Mouse (Mus musculus) lung, embryonic 15.5 days (tissue): ENCODE results near the gene Wdr13. TPM values are rescaled to one million over a fixed set of nuclear protein-coding genes. Genes with fewer than 3 reads are reported as not detected.

Experiments used
- ATAC-seq: fragments of 200-750 bp; cut with Nextera tagmentation; 2 replicates; pipeline ENCODE4 v1.8.0; 2017; ENCODE audit warnings: moderate number of reproducible peaks, borderline replicate concordance; ENCODE audit not compliant: low FRiP score, low TSS enrichment; ENCODE audit errors: extremely low read depth
- H3K27ac ChIP-seq: fragments of 300-500 bp; sonication (generic); 2 replicates; pipeline ENCODE4 v1.5.1; 2015; ENCODE audit warnings: moderate library complexity, mild to moderate bottlenecking, inconsistent platforms
- H3K27me3 ChIP-seq: fragments of 300-500 bp; sonication (generic); 2 replicates; pipeline ENCODE4 v1.6.1; 2015; ENCODE audit warnings: inconsistent platforms
- H3K36me3 ChIP-seq: fragments of 300-500 bp; sonication (generic); 2 replicates; pipeline ENCODE4 v1.6.1; 2015; ENCODE audit warnings: inconsistent platforms
- H3K4me1 ChIP-seq: fragments of 300-500 bp; sonication (generic); 2 replicates; pipeline ENCODE4 v1.6.1; 2015; ENCODE audit warnings: inconsistent platforms
- H3K4me2 ChIP-seq: fragments of 300-500 bp; sonication (generic); 2 replicates; pipeline ENCODE4 v1.6.1; 2015; ENCODE audit warnings: inconsistent platforms, mild to moderate bottlenecking, moderate library complexity
- H3K4me3 ChIP-seq: fragments of 300-500 bp; sonication (generic); 2 replicates; pipeline ENCODE4 v1.5.1; 2015; ENCODE audit warnings: mild to moderate bottlenecking, inconsistent platforms
- H3K9ac ChIP-seq: fragments of 300-500 bp; sonication (generic); 2 replicates; pipeline ENCODE4 v1.6.1; 2015; ENCODE audit warnings: inconsistent platforms
- H3K9me3 ChIP-seq: fragments of 300-500 bp; sonication (generic); 2 replicates; pipeline ENCODE4 v1.6.1; 2016; ENCODE audit warnings: inconsistent platforms
- WGBS: fragments of 180-500 bp; shearing (Covaris S2); methylation state at CpG from one replicate; pipeline ENCODE4 v1.1.7; 2015; 5-methylcytosine and 5-hydroxymethylcytosine counted together
- polyA plus RNA-seq: library from polyadenylated mRNA; unstranded; fragments of >200 nt; fragmentation: Nextera tagmentation; extraction: Ambion mirVana; gene quantifications from 2 replicates; pipeline ENCODE4 v1.2.1, GENCODE M21; 2015

Gene Wdr13
- polyA plus RNA-seq, 1 experiment from 2014 or later, result 24.2 TPM

- no peak for ATAC-seq
- Histone ChIP-seq H3K36me3 (peaks cover 31% of the 10 kb centered on the region), H3K4me2 (no peak overlapping the region), H3K27me3 (no peaks in the 10 kb centered on the region), H3K9me3 (no peaks in the 10 kb centered on the region), H3K27ac (no peak overlapping the region), H3K9ac (no peak overlapping the region), H3K4me1 (peaks cover 10% of the 10 kb centered on the region), H3K4me3 (no peak overlapping the region)
- WGBS, result 81% methylated on average over 7 of the region's 7 CpGs
Observed at GRCm38 (mm10) chrX:8142948-8143347, 10.3 kb upstream of the Wdr13 start.

- Histone ChIP-seq H3K4me3 (no peak overlapping the region), H3K27ac (no peak overlapping the region), H3K4me2 (no peak overlapping the region), H3K9ac (no peak overlapping the region), H3K9me3 (no peaks in the 10 kb centered on the region), H3K4me1 (peaks cover 10% of the 10 kb centered on the region), H3K36me3 (peaks cover 31% of the 10 kb centered on the region), H3K27me3 (no peaks in the 10 kb centered on the region)
- WGBS, result 65% methylated on average over 3 of the region's 3 CpGs
- ATAC-seq, result no peak
Observed at GRCm38 (mm10) chrX:8141058-8141457, 8.4 kb upstream of the Wdr13 start.

- ATAC-seq, result no peak
- peaks cover 10% of the 10 kb centered on the region for H3K4me1 ChIP-seq
- no peak overlapping the region for H3K4me2 ChIP-seq
- peaks cover 31% of the 10 kb centered on the region for H3K36me3 ChIP-seq
- no peaks in the 10 kb centered on the region for H3K27me3 ChIP-seq
- H3K9me3 ChIP-seq, result no peaks in the 10 kb centered on the region
- 95% methylated on average over 2 of the region's 2 CpGs for WGBS
- H3K4me3 ChIP-seq, result no peak overlapping the region
- H3K27ac ChIP-seq, result no peak overlapping the region
- no peak overlapping the region for H3K9ac ChIP-seq
Observed at GRCm38 (mm10) chrX:8140446-8140845, 7.8 kb upstream of the Wdr13 start.

- peaks cover 10% of the 10 kb centered on the region for H3K4me1 ChIP-seq
- 20% methylated on average over 1 of the region's 1 CpGs for WGBS
- no peaks in the 10 kb centered on the region for H3K27me3 ChIP-seq
- H3K9me3 ChIP-seq, result no peaks in the 10 kb centered on the region
- peaks cover 31% of the 10 kb centered on the region for H3K36me3 ChIP-seq
- ATAC-seq, result no peak
- H3K4me3 ChIP-seq, result no peak overlapping the region
- H3K9ac ChIP-seq, result no peak overlapping the region
- no peak overlapping the region for H3K27ac ChIP-seq
- H3K4me2 ChIP-seq, result no peak overlapping the region
Observed at GRCm38 (mm10) chrX:8139480-8139879, 6.8 kb upstream of the Wdr13 start.

GRCm38 (mm10) chrX:8135886-8136285, 3.2 kb upstream of the Wdr13 start:
- Histone ChIP-seq H3K9ac (no peak overlapping the region), H3K36me3 (peaks cover 10% of the 10 kb centered on the region), H3K4me1 (peaks cover 4% of the 10 kb centered on the region; the same call in 1 of the 2 replicates), H3K4me2 (no peak overlapping the region), H3K27ac (no peak overlapping the region), H3K27me3 (no peaks in the 10 kb centered on the region), H3K9me3 (no peaks in the 10 kb centered on the region), H3K4me3 (no peak overlapping the region)
- WGBS, result 22% methylated on average over 2 of the region's 2 CpGs
- ATAC-seq, result no peak

- no peaks in the 10 kb centered on the region for H3K9me3 ChIP-seq
- H3K9ac ChIP-seq, result no peak overlapping the region
- peak overlapping the region; percentile 64 for H3K4me2 ChIP-seq
- peak overlapping the region; percentile 57 for H3K4me3 ChIP-seq
- no peaks in the 10 kb centered on the region for H3K27me3 ChIP-seq
- no peak overlapping the region for H3K27ac ChIP-seq
- 87% methylated on average over 17 of the region's 17 CpGs for WGBS
- H3K36me3 ChIP-seq, result 0 out of 2 replicates have a peak, but pooled peaks cover 4% of the 10 kb centered on the region
- peaks cover 4% of the 10 kb centered on the region; the same call in 1 of the 2 replicates for H3K4me1 ChIP-seq
- no peak for ATAC-seq
Observed at GRCm38 (mm10) chrX:8131393-8131792, 1.3 kb downstream of the Wdr13 start.

- Histone ChIP-seq H3K9ac (no peak overlapping the region), H3K4me2 (no peak overlapping the region), H3K27me3 (no peaks in the 10 kb centered on the region), H3K4me1 (no peaks in the 10 kb centered on the region), H3K27ac (no peak overlapping the region), H3K4me3 (no peak overlapping the region), H3K9me3 (no peaks in the 10 kb centered on the region), H3K36me3 (0 out of 2 replicates have a peak, but pooled peaks cover 3% of the 10 kb centered on the region)
- no peak for ATAC-seq
- WGBS, result 66% methylated on average over 7 of the region's 7 CpGs
Observed at GRCm38 (mm10) chrX:8125235-8125634, 7.5 kb downstream of the Wdr13 start.

- H3K9me3 ChIP-seq, result no peaks in the 10 kb centered on the region
- no peak overlapping the region for H3K27ac ChIP-seq
- no peak overlapping the region for H3K4me2 ChIP-seq
- whole genome bisulfite sequencing, result 78% methylated on average over 6 of the region's 6 CpGs
- no peaks in the 10 kb centered on the region for H3K4me1 ChIP-seq
- ATAC-seq, result no peak
- H3K36me3 ChIP-seq, result no peaks in the 10 kb centered on the region
- no peak overlapping the region for H3K9ac ChIP-seq
- H3K4me3 ChIP-seq, result no peak overlapping the region
- no peaks in the 10 kb centered on the region for H3K27me3 ChIP-seq
Observed at GRCm38 (mm10) chrX:8123821-8124470, 8.7 kb downstream of the Wdr13 start.

GRCm38 (mm10) chrX:8117264-8117663, 15.4 kb downstream of the Wdr13 start:
- H3K27me3 ChIP-seq, result no peaks in the 10 kb centered on the region
- H3K36me3 ChIP-seq, result no peaks in the 10 kb centered on the region
- no peaks in the 10 kb centered on the region for H3K9me3 ChIP-seq
- no peak overlapping the region for H3K4me3 ChIP-seq
- H3K9ac ChIP-seq, result no peak overlapping the region
- H3K4me1 ChIP-seq, result no peaks in the 10 kb centered on the region
- no peak overlapping the region for H3K27ac ChIP-seq
- no peak for ATAC-seq
- H3K4me2 ChIP-seq, result no peak overlapping the region

GRCm38 (mm10) chrX:8115275-8115674, 17.4 kb downstream of the Wdr13 start:
- H3K4me3 ChIP-seq, result no peak overlapping the region
- H3K27ac ChIP-seq, result no peak overlapping the region
- H3K27me3 ChIP-seq, result no peaks in the 10 kb centered on the region
- no peaks in the 10 kb centered on the region for H3K36me3 ChIP-seq
- no peaks in the 10 kb centered on the region for H3K9me3 ChIP-seq
- no peaks in the 10 kb centered on the region for H3K4me1 ChIP-seq
- no peak for ATAC-seq
- H3K4me2 ChIP-seq, result no peak overlapping the region
- no peak overlapping the region for H3K9ac ChIP-seq
- 66% methylated on average over 4 of the region's 4 CpGs for WGBS

GRCm38 (mm10) chrX:8105019-8105418, 27.7 kb downstream of the Wdr13 start:
- H3K9ac ChIP-seq, result no peak overlapping the region
- no peak overlapping the region for H3K4me3 ChIP-seq
- H3K36me3 ChIP-seq, result no peaks in the 10 kb centered on the region
- H3K27ac ChIP-seq, result no peak overlapping the region
- no peak overlapping the region for H3K4me2 ChIP-seq
- no peaks in the 10 kb centered on the region for H3K27me3 ChIP-seq
- no peak for ATAC-seq
- H3K9me3 ChIP-seq, result no peaks in the 10 kb centered on the region
- H3K4me1 ChIP-seq, result 0 out of 2 replicates have a peak, but pooled peaks cover 6% of the 10 kb centered on the region
- 85% methylated on average over 3 of the region's 3 CpGs for WGBS

GRCm38 (mm10) chrX:8102213-8102668, 30.5 kb downstream of the Wdr13 start:
- no peak overlapping the region for H3K4me3 ChIP-seq
- no peaks in the 10 kb centered on the region for H3K36me3 ChIP-seq
- H3K4me2 ChIP-seq, result no peak overlapping the region
- H3K27me3 ChIP-seq, result no peaks in the 10 kb centered on the region
- WGBS, result 37% methylated on average over 7 of the region's 7 CpGs
- H3K9me3 ChIP-seq, result no peaks in the 10 kb centered on the region
- 0 out of 2 replicates have a peak, but pooled peaks cover 6% of the 10 kb centered on the region for H3K4me1 ChIP-seq
- H3K9ac ChIP-seq, result no peak overlapping the region
- H3K27ac ChIP-seq, result no peak overlapping the region
- no peak for ATAC-seq
